9 mouse cellular contexts compared by ENCODE assay signal in the genomic region with DNA sequence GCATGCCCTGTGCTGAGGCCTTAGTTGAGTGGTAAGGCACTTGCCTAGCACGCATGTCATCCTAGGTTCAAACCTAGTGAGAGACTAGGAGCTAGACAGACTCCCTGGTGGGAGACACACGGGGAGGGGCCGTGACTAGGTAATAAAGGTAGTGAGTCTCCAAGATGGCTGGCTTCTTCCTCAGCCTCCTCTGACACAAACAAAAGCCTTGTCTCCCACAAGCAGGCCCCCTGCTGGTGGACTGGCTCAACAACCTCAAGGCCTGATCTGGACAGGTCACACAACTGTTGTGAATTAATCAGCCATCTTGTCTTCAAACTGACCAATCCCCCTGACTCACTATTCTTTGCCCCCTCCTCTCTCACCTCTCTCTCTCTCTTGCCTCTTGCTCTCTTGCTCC. TPM values are rescaled to one million over a fixed set of nuclear protein-coding genes. Genes with fewer than 3 reads are reported as not detected.
A peak's percentile ranks its signal among the peaks of the same experiment; 100 is the strongest.
DNase-seq lines count a peak whose midpoint lies in the region; TF ChIP-seq lines count a peak whose summit lies in the region.
"Had no signal": no experiment of that assay in that cellular context is flagged by ENCODE, and none has a peak within 500 bp of the region (broad histone marks: within the 10 kb centered on the region; RNA-seq: fewer than 3 reads in every experiment).

No protein-coding gene starts in this region.

- no peak overlapping the region for H3K4me3 ChIP-seq in thymus, adult 2 months (ENCODE audit: control insufficient read depth, insufficient read depth, low read length)
- H3K4me3 ChIP-seq: myocyte had no signal

- TF ChIP-seq CTCF in thymus, adult 2 months (IDR thresholded peaks at IDR 0.05; ENCODE audit: borderline replicate concordance, control insufficient read depth, extremely low read depth, insufficient read depth, low read length, poor library complexity): peak; percentile 44; the same call in 1 of the 2 replicates

- no peaks in the 10 kb centered on the region for H3K36me3 ChIP-seq in thymus, adult 2 months (ENCODE audit: control insufficient read depth, insufficient read depth, low read length)

- no peak overlapping the region for H3K27ac ChIP-seq in thymus, adult 2 months (ENCODE audit: control insufficient read depth, insufficient read depth, low read length)

- DNase-seq in embryo, embryonic 9.5 days (ENCODE audit: extremely low spot score): peak; percentile 24
- no peak for DNase-seq in embryo, embryonic 10 days (ENCODE audit: low spot score)
- DNase-seq in thymus, adult 2 months: peak; percentile 36
- DNase-seq in thymus, postnatal 0 days (ENCODE audit: low spot score): no peak
- DNase-seq in lung, postnatal 10 days: peak; percentile 64
- DNase-seq in right cerebral cortex, postnatal 4 days: no peak
- no peak for DNase-seq in layer of hippocampus, postnatal 25 days (ENCODE audit: extremely low spot score in 1 of 2, low spot score in 1 of 2)
- no peak for DNase-seq in left cerebral cortex, adult 9 months (ENCODE audit: low spot score in 2 of 2)

- no peak for TF ChIP-seq POLR2A in thymus, adult 2 months (IDR thresholded peaks at IDR 0.05; ENCODE audit: control insufficient read depth, extremely low read depth, insufficient read depth, low read length, poor library complexity)

- no peaks in the 10 kb centered on the region for H3K27me3 ChIP-seq in thymus, adult 2 months (ENCODE audit: control insufficient read depth, insufficient read depth, low read length)

- WGBS in thymus, adult 2 months: 98% methylated on average over 3 of the region's 3 CpGs

- H3K4me1 ChIP-seq in thymus, adult 2 months (replicated peaks; ENCODE audit: control insufficient read depth, insufficient read depth, low read length): peaks cover 22% of the 10 kb centered on the region

RNA-seq across cellular contexts. Expression of gene Clic4, which starts 28.3 kb away (rescaled TPM):
- polyA plus RNA-seq in thymus, adult 2 months (2012; rRNA removed): 50.2 and 55.1 TPM in 2 replicates
- polyA plus RNA-seq in thymus, postnatal 0 days (2015; fragmentation: Nextera tagmentation; extraction: Ambion mirVana): 71.1 and 72.5 TPM in 2 replicates
- total RNA-seq in layer of hippocampus, postnatal 25 days (2021): 10 to 100 TPM; 36.9 to 38.9 TPM

Comparison
In these comparisons a context has a peak if more than half of its experiments do, and no peak if none do; other contexts are left out.
1. DNase-seq: peak in embryo, embryonic 9.5 days (single experiment), thymus, adult 2 months (single experiment) and lung, postnatal 10 days (single experiment); none in embryo, embryonic 10 days (single experiment), thymus, postnatal 0 days (single experiment), right cerebral cortex, postnatal 4 days (single experiment), layer of hippocampus, postnatal 25 days (0 of 2) and left cerebral cortex, adult 9 months (0 of 2).